Mouse (Mus musculus): ENCODE results near the gene Abhd5.

DNA sequence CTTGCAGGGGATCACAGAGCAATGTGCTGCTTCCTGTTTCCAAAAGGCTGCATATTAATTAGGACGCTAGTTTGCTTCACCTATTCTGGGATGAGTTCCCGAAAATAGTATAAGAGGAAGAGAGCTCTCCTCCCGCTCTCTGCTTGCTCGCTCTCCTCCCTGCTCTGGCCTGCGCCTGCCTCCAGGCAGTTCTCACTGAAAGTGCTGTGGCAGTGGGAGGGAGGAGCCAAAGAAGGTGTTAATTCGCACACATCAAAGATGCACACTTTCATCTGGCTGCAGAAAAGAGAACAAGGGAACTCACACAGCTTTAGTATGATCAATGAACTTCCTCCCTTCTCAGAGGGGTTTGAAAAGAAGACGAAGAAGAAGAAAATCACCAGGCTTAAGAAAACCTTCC lies 47.3 kb downstream of the Abhd5 start:
- no peak for TF ChIP-seq CTCF (IDR thresholded peaks at IDR 0.05; ENCODE audit: low read depth, low read length)
- TF ChIP-seq GATA1 (IDR thresholded peaks at IDR 0.05; ENCODE audit: borderline replicate concordance, low read length): no peak
- TF ChIP-seq TAL1 (conservative IDR thresholded peaks at IDR 0.05; ENCODE audit: low read depth, low read length): no peak
- TF ChIP-seq POLR2AphosphoS5 (IDR thresholded peaks at IDR 0.05; ENCODE audit: insufficient replicate concordance, low read depth, low read length): no peak
- no peak for TF ChIP-seq GATA2 (IDR thresholded peaks at IDR 0.05; ENCODE audit: borderline replicate concordance, low read depth, low read length)
